Mouse (Mus musculus) bone marrow macrophage, adult 2 months (primary cell): ENCODE data around the gene Ypel2.

Experiments
- CTCF ChIP-seq: IDR thresholded peaks from 2 replicates; pipeline ENCODE4 v1.5.1; 2012; ENCODE audit warnings: low read depth, mild to moderate bottlenecking, low read length, moderate library complexity
- POLR2A ChIP-seq: IDR thresholded peaks from 2 replicates; pipeline ENCODE4 v1.6.1; 2012; ENCODE audit warnings: mild to moderate bottlenecking, low read depth, low read length, borderline replicate concordance

GRCm38 (mm10) chr11:87025351-87025750, 31.8 kb upstream of the Ypel2 start:
- TF ChIP-seq CTCF (no peak), POLR2A (no peak)
